Mouse (Mus musculus) megakaryocyte, embryonic 14.5 days (primary cell): ENCODE results near the gene Baiap2l1. TPM values are rescaled to one million over a fixed set of nuclear protein-coding genes. Genes with fewer than 3 reads are reported as not detected.

Experiments
- H3K27me3 ChIP-seq: replicated peaks from 2 replicates; pipeline ENCODE3; 2012; ENCODE audit warnings: inconsistent platforms
- H3K36me3 ChIP-seq: replicated peaks from 2 replicates; pipeline ENCODE3; 2012; ENCODE audit warnings: low read length, inconsistent platforms, mixed read lengths
- H3K4me1 ChIP-seq: 2 replicates; pipeline ENCODE4 v1.6.1; 2012; ENCODE audit warnings: inconsistent platforms
- H3K4me3 ChIP-seq: replicated peaks from 2 replicates; pipeline ENCODE3; 2012; ENCODE audit warnings: moderate library complexity, mild to moderate bottlenecking, inconsistent platforms
- H3K9me3 ChIP-seq: 2 replicates; pipeline ENCODE4 v1.6.1; 2012; ENCODE audit warnings: inconsistent platforms
- FLI1 ChIP-seq: IDR thresholded peaks from 2 replicates; pipeline ENCODE4 v1.6.1; 2012; ENCODE audit warnings: low read length, inconsistent platforms, mixed read lengths
- GATA1 ChIP-seq: IDR thresholded peaks from 3 replicates; pipeline ENCODE4 v1.6.1; 2012; ENCODE audit warnings: mixed read lengths, low read length, inconsistent platforms, borderline replicate concordance
- polyA plus RNA-seq: library from polyadenylated mRNA; stranded (reverse); fragments of >175 nt; gene quantifications from 2 replicates; pipeline ENCODE4 v1.2.3, GENCODE M21; 2012; ENCODE audit warnings: low replicate concordance; ENCODE audit not compliant: insufficient read depth

Baiap2l1 gene
- polyA plus RNA-seq, 1 experiment = not detected

GRCm38 (mm10) chr5:144261309-144261708 is 96.6 kb downstream of the Baiap2l1 start:
- Histone ChIP-seq H3K27me3 (no peaks in the 10 kb centered on the region), H3K4me1 (peaks cover 59% of the 10 kb centered on the region), H3K9me3 (no peaks in the 10 kb centered on the region), H3K36me3 (peaks cover 82% of the 10 kb centered on the region), H3K4me3 (no peak overlapping the region)
- TF ChIP-seq GATA1 (no peak), FLI1 (no peak)

DNA sequence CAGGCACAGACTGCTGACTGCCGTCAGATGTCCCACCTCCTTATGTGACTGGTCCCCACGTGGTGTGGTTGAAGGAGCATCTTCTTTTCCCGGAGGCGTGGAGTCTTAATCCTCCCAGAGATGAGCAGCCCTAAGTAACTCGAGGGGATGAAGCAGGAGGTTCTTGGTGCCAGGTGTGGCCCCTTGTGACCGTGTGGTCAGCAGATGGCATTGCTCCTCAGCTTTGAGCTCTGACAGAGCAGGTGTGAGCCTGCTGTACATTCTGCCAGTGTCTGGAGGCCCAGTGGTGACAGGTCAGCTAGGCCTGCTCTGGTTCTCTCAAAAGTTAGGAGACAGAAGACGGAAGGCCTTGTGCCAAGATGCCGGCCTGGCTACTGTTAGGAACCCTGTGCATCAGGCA is 97.4 kb downstream of the Baiap2l1 start:
- H3K4me3 ChIP-seq = no peak overlapping the region
- peaks cover 62% of the 10 kb centered on the region for H3K4me1 ChIP-seq
- TF ChIP-seq FLI1 (no peak), GATA1 (no peak)
- peaks cover 75% of the 10 kb centered on the region for H3K36me3 ChIP-seq
- no peaks in the 10 kb centered on the region for H3K27me3 ChIP-seq
- no peaks in the 10 kb centered on the region for H3K9me3 ChIP-seq

DNA sequence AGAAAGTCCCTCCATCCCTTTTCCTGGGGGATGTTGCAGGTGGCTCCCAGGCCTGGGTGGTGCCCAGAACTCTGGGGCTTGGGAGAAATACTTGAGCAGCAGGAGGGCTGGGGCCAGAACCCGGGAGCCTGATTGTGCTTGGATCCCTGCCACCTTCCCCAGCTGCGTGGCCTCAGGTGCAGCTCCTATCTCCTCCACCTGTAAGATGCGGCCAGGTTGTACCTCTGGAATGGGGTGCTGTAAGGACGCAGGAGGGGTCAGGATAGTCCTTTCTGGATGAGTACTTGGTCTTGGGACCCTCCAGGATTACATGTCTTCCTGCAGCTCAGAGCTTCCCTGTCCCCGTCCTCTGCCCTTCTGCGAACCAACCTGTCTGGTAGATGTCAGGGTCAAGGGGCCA is 98.7 kb downstream of the Baiap2l1 start:
- no peak overlapping the region for H3K4me3 ChIP-seq
- H3K36me3 ChIP-seq = peaks cover 65% of the 10 kb centered on the region
- no peaks in the 10 kb centered on the region for H3K9me3 ChIP-seq
- no peak for TF ChIP-seq FLI1
- no peak for TF ChIP-seq GATA1
- H3K4me1 ChIP-seq = peaks cover 63% of the 10 kb centered on the region
- no peaks in the 10 kb centered on the region for H3K27me3 ChIP-seq

- H3K4me1 ChIP-seq = peaks cover 68% of the 10 kb centered on the region
- H3K9me3 ChIP-seq = no peaks in the 10 kb centered on the region
- no peak for TF ChIP-seq GATA1
- TF ChIP-seq FLI1 = no peak
- H3K4me3 ChIP-seq = peak overlapping the region; percentile 25
- peaks cover 62% of the 10 kb centered on the region for H3K36me3 ChIP-seq
- H3K27me3 ChIP-seq = no peaks in the 10 kb centered on the region
Observed at GRCm38 (mm10) chr5:144258687-144259086, 99.2 kb downstream of the Baiap2l1 start.

GRCm38 (mm10) chr5:144258131-144258611 is 99.7 kb downstream of the Baiap2l1 start:
- TF ChIP-seq FLI1 = no peak
- TF ChIP-seq GATA1 = no peak
- peak overlapping the region; percentile 95 for H3K4me3 ChIP-seq
- peaks cover 69% of the 10 kb centered on the region for H3K4me1 ChIP-seq
- no peaks in the 10 kb centered on the region for H3K9me3 ChIP-seq
- H3K27me3 ChIP-seq = no peaks in the 10 kb centered on the region
- H3K36me3 ChIP-seq = peaks cover 57% of the 10 kb centered on the region

DNA sequence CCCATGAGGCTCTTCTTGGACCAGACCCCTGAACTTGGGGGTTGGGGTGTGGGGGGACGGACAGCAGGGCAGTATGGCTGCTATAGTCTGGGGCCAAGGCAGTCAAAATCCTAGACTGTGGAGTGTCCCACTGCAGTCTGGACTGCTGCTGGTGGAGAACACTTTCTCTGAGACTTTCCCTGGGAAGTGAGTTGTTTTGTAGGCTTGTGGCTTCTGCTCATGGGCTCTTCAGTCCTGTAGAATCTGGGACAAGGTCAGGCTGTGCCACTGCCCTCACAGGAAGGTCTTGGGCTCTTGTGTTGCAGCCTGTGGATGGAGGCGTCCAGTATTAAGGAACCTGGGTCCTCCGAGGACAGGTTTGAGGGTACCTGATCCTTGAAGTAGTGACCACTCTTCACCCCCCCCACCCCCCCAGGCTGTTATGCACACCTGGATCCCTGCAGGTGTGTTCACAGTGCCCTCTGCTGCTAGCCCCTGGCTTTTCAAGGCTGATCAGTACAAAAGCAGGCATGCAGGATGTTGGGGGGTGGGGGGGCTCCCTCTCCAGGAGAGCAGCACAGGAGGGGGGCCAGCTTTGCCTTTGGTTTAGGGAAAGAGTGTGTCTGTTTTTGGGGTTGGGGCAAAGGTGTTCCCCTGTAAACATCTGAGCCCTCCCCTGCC is 100.3 kb downstream of the Baiap2l1 start:
- no peaks in the 10 kb centered on the region for H3K27me3 ChIP-seq
- peaks cover 69% of the 10 kb centered on the region for H3K4me1 ChIP-seq
- TF ChIP-seq GATA1 (no peak), FLI1 (no peak)
- peak overlapping the region; percentile 95 for H3K4me3 ChIP-seq
- H3K36me3 ChIP-seq = peaks cover 52% of the 10 kb centered on the region
- no peaks in the 10 kb centered on the region for H3K9me3 ChIP-seq

- Histone ChIP-seq H3K27me3 (no peaks in the 10 kb centered on the region), H3K9me3 (no peaks in the 10 kb centered on the region), H3K4me1 (peaks cover 73% of the 10 kb centered on the region), H3K4me3 (peak overlapping the region; percentile 95), H3K36me3 (peaks cover 48% of the 10 kb centered on the region)
- TF ChIP-seq FLI1 = no peak
- no peak for TF ChIP-seq GATA1
Observed at GRCm38 (mm10) chr5:144256888-144257287, 101.0 kb downstream of the Baiap2l1 start.

- H3K9me3 ChIP-seq = no peaks in the 10 kb centered on the region
- H3K27me3 ChIP-seq = no peaks in the 10 kb centered on the region
- peak overlapping the region; percentile 95 for H3K4me3 ChIP-seq
- TF ChIP-seq GATA1 = no peak
- no peak for TF ChIP-seq FLI1
- H3K4me1 ChIP-seq = peaks cover 73% of the 10 kb centered on the region
- peaks cover 44% of the 10 kb centered on the region for H3K36me3 ChIP-seq
Observed at GRCm38 (mm10) chr5:144256541-144256870, 101.4 kb downstream of the Baiap2l1 start.

DNA sequence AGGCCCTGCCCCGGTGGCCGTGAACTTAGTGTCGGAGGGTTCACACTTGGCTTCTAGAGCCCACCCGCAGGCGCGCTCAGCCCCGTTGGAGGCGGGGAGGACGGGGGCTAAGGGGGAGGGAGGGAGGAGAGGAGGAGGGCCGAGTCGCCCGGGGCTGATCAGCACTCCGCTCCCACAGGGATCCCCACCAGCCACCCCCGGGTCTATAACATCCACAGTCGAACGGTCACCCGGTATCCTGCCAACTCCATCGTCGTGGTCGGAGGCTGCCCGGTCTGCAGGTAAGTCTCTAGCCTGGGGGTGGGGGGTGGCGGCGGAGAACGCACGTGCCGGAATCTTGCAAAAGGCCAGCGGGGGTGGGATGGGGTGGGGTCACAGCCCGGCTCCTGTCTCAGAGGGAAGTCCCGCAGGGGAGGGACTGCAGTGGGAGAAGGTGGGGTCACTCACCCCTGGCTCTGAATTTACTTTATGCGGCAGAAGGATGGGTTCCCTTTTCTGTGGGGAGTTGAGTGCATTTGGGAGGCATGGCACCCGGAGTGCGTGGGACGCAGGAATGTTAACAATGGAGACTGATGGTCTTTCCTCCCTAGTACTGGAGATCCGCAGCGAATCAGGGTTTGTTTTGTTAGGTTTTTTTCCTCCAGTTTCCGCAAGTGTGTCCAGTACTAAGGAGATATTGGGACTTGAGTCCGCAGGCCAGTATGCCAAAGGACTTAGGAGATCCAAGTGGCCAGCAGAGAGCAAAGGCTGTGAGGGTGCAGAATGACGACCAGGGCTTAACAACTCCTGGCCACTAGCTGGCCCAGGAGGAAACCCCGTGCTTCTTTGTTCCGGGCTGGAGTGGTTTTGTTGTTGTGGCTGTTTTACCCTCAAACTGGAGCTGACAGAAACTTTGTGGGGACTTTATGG is 102.0 kb downstream of the Baiap2l1 start:
- H3K27me3 ChIP-seq = no peaks in the 10 kb centered on the region
- no peak for TF ChIP-seq FLI1
- TF ChIP-seq GATA1 = no peak
- peaks cover 38% of the 10 kb centered on the region for H3K36me3 ChIP-seq
- H3K4me1 ChIP-seq = peaks cover 73% of the 10 kb centered on the region
- H3K9me3 ChIP-seq = no peaks in the 10 kb centered on the region
- peak overlapping the region; percentile 95 for H3K4me3 ChIP-seq
